ENCODE assay signal across 8 mouse cellular contexts in the genomic region with DNA sequence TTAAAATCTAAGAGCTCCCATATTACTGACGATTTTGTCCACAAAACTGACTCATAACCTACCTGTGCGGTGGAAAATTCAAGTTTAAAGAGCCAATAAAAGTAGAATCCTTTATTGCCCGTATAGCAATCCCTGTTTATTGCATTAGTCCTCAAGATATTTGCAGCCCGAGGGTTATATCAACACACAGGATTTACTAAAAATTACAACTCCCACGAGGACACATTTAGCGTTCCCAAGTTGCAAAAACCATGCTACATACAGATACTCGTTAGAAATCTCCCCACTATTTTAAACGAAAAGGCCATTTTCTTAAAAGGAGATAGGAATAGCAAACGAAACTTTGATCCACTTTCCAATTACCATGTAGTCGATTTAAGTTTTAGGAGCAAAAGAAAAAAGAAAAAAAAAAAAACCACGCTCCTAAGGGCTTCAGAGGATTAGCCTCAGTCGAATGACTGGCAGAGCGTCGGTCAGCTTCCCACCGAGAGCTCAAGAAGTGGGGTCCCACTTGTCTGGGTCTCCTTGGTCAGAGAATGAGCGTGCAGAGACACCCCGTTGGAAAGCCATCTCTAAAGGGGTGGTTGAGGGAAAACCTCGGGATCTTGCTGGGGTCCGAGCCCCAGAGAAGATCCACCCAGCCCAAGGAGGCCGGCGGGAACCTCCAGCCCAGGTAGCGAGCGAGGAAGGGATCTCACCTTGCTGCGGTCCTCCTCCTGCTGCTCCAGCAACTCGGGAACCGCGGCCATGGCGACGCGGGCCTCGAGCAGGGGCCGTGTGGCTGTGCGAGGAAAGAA. TPM values are rescaled to one million over a fixed set of nuclear protein-coding genes. Genes with fewer than 3 reads are reported as not detected.
DNase-seq lines count a peak whose midpoint lies in the region; ATAC-seq and TF ChIP-seq lines count a peak whose summit lies in the region.

No protein-coding gene starts in this region.

- no peak for TF ChIP-seq POLR2A in bone marrow macrophage, adult 2 months (IDR thresholded peaks at IDR 0.05; ENCODE audit: borderline replicate concordance, low read depth, low read length)

- no peak for DNase-seq in kidney, postnatal 4 days
- DNase-seq in hindbrain, embryonic 14.5 days (ENCODE audit: low spot score) = no peak
- no peak for DNase-seq in ovary, postnatal 10 days (ENCODE audit: low spot score)
- DNase-seq in thymus, postnatal 36 days = no peak
- no peak for DNase-seq in kidney, adult 8-10 months

- no peaks in the 10 kb centered on the region for H3K9me3 ChIP-seq in kidney, embryonic 15.5 days (replicated peaks)
- H3K9me3 ChIP-seq in hindbrain, embryonic 14.5 days (ENCODE audit: control insufficient read depth, low read length) = no peaks in the 10 kb centered on the region
- no peaks in the 10 kb centered on the region for H3K9me3 ChIP-seq in midbrain, embryonic 15.5 days

- no peak for TF ChIP-seq CTCF in bone marrow macrophage, adult 2 months (IDR thresholded peaks at IDR 0.05; ENCODE audit: low read depth, low read length)

- under 1% methylated on average over 30 of the region's 33 CpGs for WGBS in kidney, embryonic 15.5 days
- under 1% methylated on average over 24 of the region's 33 CpGs for WGBS in hindbrain, embryonic 14.5 days
- WGBS in midbrain, embryonic 15.5 days = under 1% methylated on average over 29 of the region's 33 CpGs

- peak overlapping the region; percentile 96 for H3K27ac ChIP-seq in kidney, embryonic 15.5 days
- H3K27ac ChIP-seq in bone marrow macrophage, adult 2 months (ENCODE audit: insufficient read depth, low read depth, low read length) = peak overlapping the region; percentile 94
- H3K27ac ChIP-seq in hindbrain, embryonic 14.5 days = peak overlapping the region; percentile 95
- peak overlapping the region; percentile 94 for H3K27ac ChIP-seq in midbrain, embryonic 15.5 days

- no peak for ATAC-seq in kidney, embryonic 15.5 days (replicated peaks; ENCODE audit: low FRiP score)
- peak; percentile 25 for ATAC-seq in hindbrain, embryonic 14.5 days (ENCODE audit: low FRiP score)
- ATAC-seq in midbrain, embryonic 15.5 days (replicated peaks) = no peak

- H3K27me3 ChIP-seq in kidney, embryonic 15.5 days = no peaks in the 10 kb centered on the region
- H3K27me3 ChIP-seq in hindbrain, embryonic 14.5 days (ENCODE audit: control insufficient read depth, insufficient read depth, low read length) = no peaks in the 10 kb centered on the region
- no peaks in the 10 kb centered on the region for H3K27me3 ChIP-seq in midbrain, embryonic 15.5 days (replicated peaks)

- peak overlapping the region; percentile 68 for H3K4me2 ChIP-seq in kidney, embryonic 15.5 days
- peak overlapping the region; percentile 95 for H3K4me2 ChIP-seq in hindbrain, embryonic 14.5 days (replicated peaks)
- peak overlapping the region; percentile 70 for H3K4me2 ChIP-seq in midbrain, embryonic 15.5 days

- H3K9ac ChIP-seq in kidney, embryonic 15.5 days = peak overlapping the region; percentile 95
- H3K9ac ChIP-seq in hindbrain, embryonic 14.5 days = peak overlapping the region; percentile 96
- peak overlapping the region; percentile 95 for H3K9ac ChIP-seq in midbrain, embryonic 15.5 days

- peak overlapping the region; percentile 81 for H3K4me3 ChIP-seq in kidney, embryonic 15.5 days (replicated peaks)
- H3K4me3 ChIP-seq in bone marrow macrophage, adult 2 months (ENCODE audit: insufficient read depth, low read length) = peak overlapping the region; percentile 87
- peak overlapping the region; percentile 99 for H3K4me3 ChIP-seq in hindbrain, embryonic 14.5 days (replicated peaks; ENCODE audit: low read length)
- peak overlapping the region; percentile 81 for H3K4me3 ChIP-seq in midbrain, embryonic 15.5 days

- peaks cover 10% of the 10 kb centered on the region for H3K36me3 ChIP-seq in kidney, embryonic 15.5 days
- no peaks in the 10 kb centered on the region; the same call in 1 of the 2 replicates for H3K36me3 ChIP-seq in hindbrain, embryonic 14.5 days (replicated peaks; ENCODE audit: control insufficient read depth, insufficient read depth)
- no peaks in the 10 kb centered on the region for H3K36me3 ChIP-seq in midbrain, embryonic 15.5 days (replicated peaks)

- peaks cover 45% of the 10 kb centered on the region for H3K4me1 ChIP-seq in kidney, embryonic 15.5 days
- peaks cover 19% of the 10 kb centered on the region for H3K4me1 ChIP-seq in bone marrow macrophage, adult 2 months (ENCODE audit: control insufficient read depth, insufficient read depth, low read length)
- peaks cover 31% of the 10 kb centered on the region for H3K4me1 ChIP-seq in hindbrain, embryonic 14.5 days (replicated peaks; ENCODE audit: control insufficient read depth, insufficient read depth, low read length)
- H3K4me1 ChIP-seq in midbrain, embryonic 15.5 days = peaks cover 24% of the 10 kb centered on the region

RNA-seq across cellular contexts. Expression of gene Mgme1, which starts 0.6 kb away (rescaled TPM):
- polyA plus RNA-seq in kidney, embryonic 15.5 days (2015; fragmentation: Nextera tagmentation; extraction: Ambion mirVana) = 24.2 and 25.3 TPM in 2 replicates
- polyA plus RNA-seq in bone marrow macrophage, adult 2 months (2012; ENCODE audit: insufficient read depth, insufficient read length, missing spikeins) = 12.2 and 13.2 TPM in 2 replicates
- polyA plus RNA-seq in hindbrain, embryonic 14.5 days (2014; fragmentation: Nextera tagmentation; extraction: Ambion mirVana) = 10.5 and 11.7 TPM in 2 replicates
- polyA plus RNA-seq in midbrain, embryonic 15.5 days (2015; fragmentation: Nextera tagmentation; extraction: Ambion mirVana) = 11.5 and 12.3 TPM in 2 replicates

RNA-seq across cellular contexts. Expression of gene Snx5, which starts 0.8 kb away (rescaled TPM):
- 125 and 129 TPM in 2 replicates for polyA plus RNA-seq in kidney, embryonic 15.5 days (2015; fragmentation: Nextera tagmentation; extraction: Ambion mirVana)
- polyA plus RNA-seq in bone marrow macrophage, adult 2 months (2012; ENCODE audit: insufficient read depth, insufficient read length, missing spikeins) = 867 and 1,049 TPM in 2 replicates
- 73.0 and 75.9 TPM in 2 replicates for polyA plus RNA-seq in hindbrain, embryonic 14.5 days (2014; fragmentation: Nextera tagmentation; extraction: Ambion mirVana)
- 62.0 and 62.8 TPM in 2 replicates for polyA plus RNA-seq in midbrain, embryonic 15.5 days (2015; fragmentation: Nextera tagmentation; extraction: Ambion mirVana)
